In genomic region chr13:28532278-28532677, GRCm38 (mm10) we compare ENCODE assay signal across 8 mouse cellular contexts.
A peak's percentile ranks its signal among the peaks of the same experiment; 100 is the strongest.
DNase-seq lines count a peak whose midpoint lies in the region; ATAC-seq and TF ChIP-seq lines count a peak whose summit lies in the region.

No protein-coding gene starts in this region.

- H3K4me1 ChIP-seq in limb, embryonic 14.5 days (ENCODE audit: control insufficient read depth, insufficient read depth, low read length) = peaks cover 10% of the 10 kb centered on the region
- H3K4me1 ChIP-seq in neural tube, embryonic 15.5 days = peaks cover 15% of the 10 kb centered on the region

- H3K4me2 ChIP-seq in limb, embryonic 14.5 days (replicated peaks; ENCODE audit: low read depth, low read length, severe bottlenecking) = no peak overlapping the region
- no peak overlapping the region for H3K4me2 ChIP-seq in neural tube, embryonic 15.5 days

- 0 out of 2 replicates have a peak, but pooled peaks cover 4% of the 10 kb centered on the region for H3K9me3 ChIP-seq in limb, embryonic 14.5 days (ENCODE audit: control insufficient read depth, low read length)
- no peaks in the 10 kb centered on the region for H3K9me3 ChIP-seq in neural tube, embryonic 15.5 days (replicated peaks)

- H3K36me3 ChIP-seq in limb, embryonic 14.5 days (ENCODE audit: control insufficient read depth, insufficient read depth, low read length) = peaks cover 5% of the 10 kb centered on the region; the same call in 1 of the 2 replicates
- no peaks in the 10 kb centered on the region for H3K36me3 ChIP-seq in neural tube, embryonic 15.5 days

- 0 out of 2 replicates have a peak overlapping the region, but pooled peaks have one; percentile 13 for H3K27ac ChIP-seq in limb, embryonic 14.5 days (replicated peaks; ENCODE audit: low read depth, low read length)
- peak overlapping the region; percentile 58; the same call in 1 of the 2 replicates for H3K27ac ChIP-seq in neural tube, embryonic 15.5 days (replicated peaks)

- no peak overlapping the region for H3K4me3 ChIP-seq in limb, embryonic 14.5 days (replicated peaks; ENCODE audit: low read length)
- no peak overlapping the region for H3K4me3 ChIP-seq in neural tube, embryonic 15.5 days (replicated peaks)

- no peak for TF ChIP-seq POLR2A in limb, embryonic 14.5 days (IDR thresholded peaks at IDR 0.05; ENCODE audit: borderline replicate concordance, extremely low read depth, insufficient read depth, insufficient read length)

- 48% methylated on average over 3 of the region's 3 CpGs for WGBS in limb, embryonic 14.5 days
- WGBS in neural tube, embryonic 15.5 days = 52% methylated on average over 3 of the region's 3 CpGs

- peak; percentile 17 for DNase-seq in cerebellum, adult 9-10 months
- no peak for DNase-seq in cerebellum, adult 11 months
- peak; percentile 21 to 68 for DNase-seq in cerebellum, postnatal 4 days (ENCODE audit: low spot score in 2 of 2)
- peak; percentile 77 for DNase-seq in heart, postnatal 4 days
- peak; percentile 74 for DNase-seq in limb, embryonic 14.5 days (ENCODE audit: low spot score)
- no peak for DNase-seq in layer of hippocampus, adult 9-10 months (ENCODE audit: low spot score)

- ATAC-seq in limb, embryonic 14.5 days (ENCODE audit: low FRiP score, low read depth) = no peak
- ATAC-seq in neural tube, embryonic 15.5 days (ENCODE audit: low FRiP score) = peak; percentile 53; the same call in 1 of the 2 replicates
- no peak for ATAC-seq in erythroblast, adult 5-6 weeks (replicated peaks; ENCODE audit: low FRiP score, poor library complexity, severe bottlenecking)

- H3K27me3 ChIP-seq in limb, embryonic 14.5 days (ENCODE audit: control insufficient read depth, insufficient read depth, low read length) = no peaks in the 10 kb centered on the region
- no peaks in the 10 kb centered on the region for H3K27me3 ChIP-seq in neural tube, embryonic 15.5 days (replicated peaks)

- H3K9ac ChIP-seq in limb, embryonic 14.5 days (ENCODE audit: low read depth, low read length, severe bottlenecking) = no peak overlapping the region
- H3K9ac ChIP-seq in neural tube, embryonic 15.5 days (replicated peaks) = no peak overlapping the region

Comparison
In these comparisons a context has a peak if more than half of its experiments do, and no peak if none do; other contexts are left out.
1. DNase-seq: peak in cerebellum, adult 9-10 months (single experiment), cerebellum, postnatal 4 days (2 of 2), heart, postnatal 4 days (single experiment) and limb, embryonic 14.5 days (single experiment); none in cerebellum, adult 11 months (single experiment) and layer of hippocampus, adult 9-10 months (single experiment).